Mouse (Mus musculus) limb, embryonic 14.5 days (tissue): ENCODE data around the gene Slc27a3. TPM values are rescaled to one million over a fixed set of nuclear protein-coding genes. Genes with fewer than 3 reads are reported as not detected.

Source experiments
- ATAC-seq: fragments of 200-750 bp; cut with Nextera tagmentation; 2 replicates; pipeline ENCODE4 v1.8.0; 2017; ENCODE audit warnings: low read depth, moderate number of reproducible peaks, moderate TSS enrichment; ENCODE audit not compliant: low FRiP score
- DNase-seq: peaks from one replicate; pipeline ENCODE4 v3.0.0-alpha.2; 2015; ENCODE audit warnings: low spot score
- H3K27ac ChIP-seq: fragments of 300-500 bp; sonication (generic); replicated peaks from 2 replicates; pipeline ENCODE4 v1.5.1; 2014; ENCODE audit warnings: low read depth, mild to moderate bottlenecking, low read length, moderate library complexity, mixed read lengths
- H3K27me3 ChIP-seq: fragments of 300-500 bp; sonication (generic); 2 replicates; pipeline ENCODE4 v1.6.1; 2014; ENCODE audit warnings: low read length, mixed read lengths; ENCODE audit not compliant: control insufficient read depth, insufficient read depth
- H3K36me3 ChIP-seq: fragments of 300-500 bp; sonication (generic); 2 replicates; pipeline ENCODE4 v1.6.1; 2014; ENCODE audit warnings: mild to moderate bottlenecking, low read length, moderate library complexity, mixed read lengths; ENCODE audit not compliant: control insufficient read depth, insufficient read depth
- H3K4me1 ChIP-seq: fragments of 300-500 bp; sonication (generic); 2 replicates; pipeline ENCODE4 v1.6.1; 2014; ENCODE audit warnings: antibody characterized with exemption, low read length, mixed read lengths; ENCODE audit not compliant: control insufficient read depth, insufficient read depth
- H3K4me2 ChIP-seq: fragments of 300-500 bp; sonication (generic); replicated peaks from 2 replicates; pipeline ENCODE4 v1.6.1; 2014; ENCODE audit warnings: low read depth, mild to moderate bottlenecking, low read length, moderate library complexity; ENCODE audit not compliant: severe bottlenecking
- H3K4me3 ChIP-seq: fragments of 300-500 bp; sonication (generic); replicated peaks from 2 replicates; pipeline ENCODE4 v1.5.1; 2014; ENCODE audit warnings: low read length
- H3K9ac ChIP-seq: fragments of 300-500 bp; sonication (generic); 2 replicates; pipeline ENCODE4 v1.6.1; 2014; ENCODE audit warnings: mild to moderate bottlenecking, low read depth, low read length, moderate library complexity; ENCODE audit not compliant: severe bottlenecking
- H3K9me3 ChIP-seq: fragments of 300-500 bp; sonication (generic); 2 replicates; pipeline ENCODE4 v1.6.1; 2016; ENCODE audit warnings: low read length; ENCODE audit not compliant: control insufficient read depth
- POLR2A ChIP-seq: fragments of 200-500 bp; IDR thresholded peaks from 2 replicates; pipeline ENCODE4 v1.8.0; 2012; ENCODE audit warnings: inconsistent platforms, mild to moderate bottlenecking, moderate library complexity, borderline replicate concordance; ENCODE audit not compliant: insufficient read depth, insufficient read length; ENCODE audit errors: extremely low read depth
- WGBS: fragments of 180-500 bp; shearing (Covaris S2); extraction: QIAGEN DNeasy Blood & Tissue Kit; methylation state at CpG from one replicate; pipeline ENCODE4 v1.1.7; 2014; 5-methylcytosine and 5-hydroxymethylcytosine counted together
- polyA plus RNA-seq, 2 experiments: library from polyadenylated mRNA; depleted of rRNA in 1 of 2; stranded (reverse) in 1 of 2; unstranded in 1 of 2; fragments of >200 nt; fragmentation: Nextera tagmentation in 1 of 2; extraction: Ambion mirVana in 1 of 2; gene quantifications; 2 replicates each; pipeline versions ENCODE4 v1.2.1 to v1.2.3; 2012 to 2014

Slc27a3 gene
- polyA plus RNA-seq (2012; rRNA removed) (64.7 and 92.1 TPM in 2 replicates), polyA plus RNA-seq (2014; fragmentation: Nextera tagmentation; extraction: Ambion mirVana) (30.5 and 34.7 TPM in 2 replicates)

- Histone ChIP-seq H3K9me3 (no peaks in the 10 kb centered on the region), H3K9ac (peak within 1 kb of the TSS; percentile 80), H3K27me3 (no peaks in the 10 kb centered on the region), H3K4me3 (peak within 1 kb of the TSS; percentile 77), H3K27ac (peak within 1 kb of the TSS; percentile 96), H3K36me3 (peaks cover 62% of the 10 kb centered on the region), H3K4me2 (peak within 1 kb of the TSS; percentile 91), H3K4me1 (peaks cover 34% of the 10 kb centered on the region)
- ATAC-seq = peak; percentile 77
- DNase-seq = peak; percentile 73
- 0 out of 2 replicates have a peak, but pooled peaks have one; percentile 52 for TF ChIP-seq POLR2A
- WGBS = 3% methylated on average over 44 of the region's 55 CpGs
Observed at GRCm38 (mm10) chr3:90389511-90390490, at the start of gene Slc27a3. Slc27a3 (minus strand) TSS chr3:90389938.

- H3K9me3 ChIP-seq = no peaks in the 10 kb centered on the region
- H3K27ac ChIP-seq = no peak overlapping the region
- H3K4me2 ChIP-seq = no peak overlapping the region
- ATAC-seq (no peak), DNase-seq (no peak)
- H3K4me1 ChIP-seq = peaks cover 3% of the 10 kb centered on the region; the same call in 1 of the 2 replicates
- H3K4me3 ChIP-seq = no peak overlapping the region
- H3K36me3 ChIP-seq = no peaks in the 10 kb centered on the region
- TF ChIP-seq POLR2A = no peak
- no peaks in the 10 kb centered on the region for H3K27me3 ChIP-seq
- no peak overlapping the region for H3K9ac ChIP-seq
- 65% methylated on average over 4 of the region's 4 CpGs for WGBS
Observed at GRCm38 (mm10) chr3:90437131-90437530, 47.4 kb upstream of the Slc27a3 start.

GRCm38 (mm10) chr3:90434073-90434730 is 44.5 kb upstream of the Slc27a3 start:
- H3K4me1 ChIP-seq = peaks cover 12% of the 10 kb centered on the region
- 47% methylated on average over 11 of the region's 11 CpGs for WGBS
- no peaks in the 10 kb centered on the region for H3K36me3 ChIP-seq
- no peaks in the 10 kb centered on the region for H3K27me3 ChIP-seq
- no peak for ATAC-seq
- no peaks in the 10 kb centered on the region for H3K9me3 ChIP-seq
- TF ChIP-seq POLR2A = no peak
- peak overlapping the region; percentile 92 for H3K4me2 ChIP-seq
- no peak for DNase-seq
- peak overlapping the region; percentile 65 for H3K4me3 ChIP-seq
- H3K9ac ChIP-seq = peak overlapping the region; percentile 84
- H3K27ac ChIP-seq = peak overlapping the region; percentile 95; the same call in 1 of the 2 replicates

- ATAC-seq (peak; percentile 98), DNase-seq (peak; percentile 99)
- peak within 1 kb of the TSS; percentile 84 for H3K9ac ChIP-seq
- TF ChIP-seq POLR2A = peak; percentile 85; the same call in 1 of the 2 replicates
- H3K36me3 ChIP-seq = no peaks in the 10 kb centered on the region
- WGBS = under 1% methylated on average over 51 of the region's 52 CpGs
- peak within 1 kb of the TSS; percentile 95 for H3K27ac ChIP-seq
- peak within 1 kb of the TSS; percentile 65 for H3K4me3 ChIP-seq
- H3K27me3 ChIP-seq = no peaks in the 10 kb centered on the region
- peak within 1 kb of the TSS; percentile 92 for H3K4me2 ChIP-seq
- H3K4me1 ChIP-seq = peaks cover 12% of the 10 kb centered on the region
- no peaks in the 10 kb centered on the region for H3K9me3 ChIP-seq
Observed at GRCm38 (mm10) chr3:90433381-90434020, 43.8 kb upstream of the Slc27a3 start, which contains the start of gene Ints3. Ints3 (minus strand) TSS chr3:90433622.
